Mouse (Mus musculus) erythroblast, embryonic 14.5 days (primary cell): ENCODE data around the gene Lum.

Source experiments
- GATA1 ChIP-seq: IDR thresholded peaks from 2 replicates; pipeline ENCODE4 v1.6.1; 2012; ENCODE audit warnings: low read length, inconsistent platforms, mixed read lengths
- TAL1 ChIP-seq: IDR thresholded peaks from 3 replicates; pipeline ENCODE4 v1.6.1; 2012; ENCODE audit warnings: low read length, inconsistent platforms, mixed read lengths

- TF ChIP-seq GATA1, result no peak
- no peak for TF ChIP-seq TAL1
These were observed 41.7 kb downstream of the Lum start, which contains the start of gene Kera for GRCm38 (mm10) chr10:97606579-97606978.
